Mouse (Mus musculus): ENCODE results near the gene Lhfpl2. TPM values are rescaled to one million over a fixed set of nuclear protein-coding genes. Genes with fewer than 3 reads are reported as not detected.

Gene Lhfpl2
- polyA plus RNA-seq, 1 experiment from 2014 or later, result 15.1 TPM

DNA sequence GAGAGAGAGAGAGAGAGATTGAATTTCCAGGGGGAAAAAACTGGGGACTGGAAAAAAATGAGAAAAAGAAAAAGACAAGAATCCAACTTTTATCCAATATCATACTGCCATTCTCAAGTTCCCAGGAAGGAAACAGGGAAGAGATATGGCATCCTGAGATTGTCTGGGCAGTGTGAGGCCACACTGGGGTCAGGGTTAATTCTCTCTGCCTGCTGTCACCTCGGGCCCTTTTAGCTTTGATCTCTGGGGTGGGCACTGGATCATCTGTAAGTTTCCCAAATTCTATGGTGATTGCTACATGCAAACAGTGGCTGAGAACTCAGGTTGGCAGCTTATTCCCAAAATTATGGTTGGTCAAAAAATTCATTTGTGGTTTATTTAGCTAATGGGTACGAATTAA, 33.8 kb downstream of the Lhfpl2 start:
- no peak overlapping the region for H3K4me2 ChIP-seq (ENCODE audit: low read depth, low read length)
- ATAC-seq, result no peak
- no peak overlapping the region for H3K27ac ChIP-seq (ENCODE audit: low read length)
- no peak overlapping the region for H3K9ac ChIP-seq (ENCODE audit: low read depth, low read length)
- peaks cover 23% of the 10 kb centered on the region; the same call in 1 of the 2 replicates for H3K4me1 ChIP-seq (ENCODE audit: control insufficient read depth, insufficient read depth, low read length)
- no peak overlapping the region for H3K4me3 ChIP-seq (ENCODE audit: low read length)
- H3K27me3 ChIP-seq (replicated peaks; ENCODE audit: control insufficient read depth, insufficient read depth, low read length), result no peaks in the 10 kb centered on the region
- no peaks in the 10 kb centered on the region; the same call in 1 of the 2 replicates for H3K9me3 ChIP-seq (ENCODE audit: control insufficient read depth, low read length)
- H3K36me3 ChIP-seq (ENCODE audit: control insufficient read depth, insufficient read depth, low read length), result no peaks in the 10 kb centered on the region
- WGBS, result 46% methylated on average over 2 of the region's 2 CpGs

DNA sequence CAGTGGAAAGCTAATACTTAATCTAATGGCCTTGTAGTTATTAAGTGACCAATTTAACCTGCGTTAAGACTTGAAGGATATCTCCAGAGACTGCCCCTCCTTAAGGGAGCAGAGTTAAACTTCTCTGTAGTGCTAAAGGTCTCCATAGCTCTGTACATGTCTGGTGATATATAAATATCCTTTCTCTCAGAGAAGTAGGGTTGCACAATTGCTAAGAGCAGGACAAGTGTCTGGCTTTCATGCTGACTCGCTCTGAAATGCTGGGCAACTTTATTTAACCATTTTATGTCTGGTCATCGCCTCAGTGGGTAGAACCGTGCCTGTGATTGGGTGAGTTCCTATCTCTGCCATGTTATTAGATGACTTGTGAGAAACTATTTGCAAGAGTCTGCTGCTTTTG, 36.6 kb downstream of the Lhfpl2 start:
- Histone ChIP-seq H3K36me3 (ENCODE audit: control insufficient read depth, insufficient read depth, low read length) (no peaks in the 10 kb centered on the region), H3K9me3 (ENCODE audit: control insufficient read depth, low read length) (no peaks in the 10 kb centered on the region), H3K4me2 (ENCODE audit: low read depth, low read length) (peak overlapping the region; percentile 6; the same call in 1 of the 2 replicates), H3K27ac (ENCODE audit: low read length) (peak overlapping the region; percentile 80), H3K27me3 (replicated peaks; ENCODE audit: control insufficient read depth, insufficient read depth, low read length) (no peaks in the 10 kb centered on the region), H3K9ac (ENCODE audit: low read depth, low read length) (no peak overlapping the region), H3K4me1 (ENCODE audit: control insufficient read depth, insufficient read depth, low read length) (peaks cover 34% of the 10 kb centered on the region), H3K4me3 (ENCODE audit: low read length) (no peak overlapping the region)
- ATAC-seq, result peak; percentile 96
- 58% methylated on average over 4 of the region's 4 CpGs for WGBS

DNA sequence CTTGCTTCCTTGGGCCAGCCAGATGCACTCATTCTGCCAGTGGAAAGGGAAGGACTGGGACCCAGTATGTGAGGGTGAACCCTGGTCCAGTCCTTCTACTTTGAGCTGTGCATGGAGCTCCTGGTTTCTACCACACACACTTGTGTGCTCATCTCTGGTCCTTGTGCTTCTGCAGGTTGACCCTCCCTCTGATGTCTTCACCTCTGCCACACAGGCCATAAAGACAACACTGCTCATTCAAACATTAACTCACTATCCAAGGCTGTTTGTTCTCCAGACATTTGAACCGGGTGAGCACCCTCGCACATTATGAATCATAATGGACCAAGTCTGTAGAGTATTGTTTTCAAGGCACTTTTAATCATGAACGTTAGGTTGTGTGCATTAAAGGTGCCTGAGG, 37.0 kb downstream of the Lhfpl2 start:
- no peak overlapping the region for H3K4me3 ChIP-seq (ENCODE audit: low read length)
- no peaks in the 10 kb centered on the region for H3K36me3 ChIP-seq (ENCODE audit: control insufficient read depth, insufficient read depth, low read length)
- H3K27ac ChIP-seq (ENCODE audit: low read length), result peak overlapping the region; percentile 47
- H3K9me3 ChIP-seq (ENCODE audit: control insufficient read depth, low read length), result no peaks in the 10 kb centered on the region
- WGBS, result 52% methylated on average over 3 of the region's 3 CpGs
- H3K9ac ChIP-seq (ENCODE audit: low read depth, low read length), result no peak overlapping the region
- peaks cover 34% of the 10 kb centered on the region for H3K4me1 ChIP-seq (ENCODE audit: control insufficient read depth, insufficient read depth, low read length)
- H3K4me2 ChIP-seq (ENCODE audit: low read depth, low read length), result peak overlapping the region; percentile 6; the same call in 1 of the 2 replicates
- peak; percentile 90 for ATAC-seq
- no peaks in the 10 kb centered on the region for H3K27me3 ChIP-seq (replicated peaks; ENCODE audit: control insufficient read depth, insufficient read depth, low read length)

GRCm38 (mm10) chr13:94095202-94095601, 37.6 kb downstream of the Lhfpl2 start:
- Histone ChIP-seq H3K4me2 (ENCODE audit: low read depth, low read length) (no peak overlapping the region), H3K4me1 (ENCODE audit: control insufficient read depth, insufficient read depth, low read length) (peaks cover 34% of the 10 kb centered on the region), H3K9ac (ENCODE audit: low read depth, low read length) (no peak overlapping the region), H3K27me3 (replicated peaks; ENCODE audit: control insufficient read depth, insufficient read depth, low read length) (no peaks in the 10 kb centered on the region), H3K36me3 (ENCODE audit: control insufficient read depth, insufficient read depth, low read length) (no peaks in the 10 kb centered on the region), H3K9me3 (ENCODE audit: control insufficient read depth, low read length) (no peaks in the 10 kb centered on the region), H3K4me3 (ENCODE audit: low read length) (no peak overlapping the region), H3K27ac (ENCODE audit: low read length) (peak overlapping the region; percentile 47; the same call in 1 of the 2 replicates)
- no peak for ATAC-seq

GRCm38 (mm10) chr13:94097667-94098066, 40.1 kb downstream of the Lhfpl2 start:
- H3K27me3 ChIP-seq (replicated peaks; ENCODE audit: control insufficient read depth, insufficient read depth, low read length), result no peaks in the 10 kb centered on the region
- H3K9ac ChIP-seq (ENCODE audit: low read depth, low read length), result no peak overlapping the region
- no peaks in the 10 kb centered on the region for H3K36me3 ChIP-seq (ENCODE audit: control insufficient read depth, insufficient read depth, low read length)
- H3K4me3 ChIP-seq (ENCODE audit: low read length), result no peak overlapping the region
- no peak overlapping the region for H3K4me2 ChIP-seq (ENCODE audit: low read depth, low read length)
- H3K4me1 ChIP-seq (ENCODE audit: control insufficient read depth, insufficient read depth, low read length), result peaks cover 28% of the 10 kb centered on the region
- no peak overlapping the region for H3K27ac ChIP-seq (ENCODE audit: low read length)
- H3K9me3 ChIP-seq (ENCODE audit: control insufficient read depth, low read length), result no peaks in the 10 kb centered on the region
- WGBS, result 30% methylated on average over 2 of the region's 2 CpGs
- ATAC-seq, result no peak

GRCm38 (mm10) chr13:94098369-94099084, 40.9 kb downstream of the Lhfpl2 start:
- Histone ChIP-seq H3K4me2 (ENCODE audit: low read depth, low read length) (no peak overlapping the region), H3K4me1 (ENCODE audit: control insufficient read depth, insufficient read depth, low read length) (peaks cover 22% of the 10 kb centered on the region), H3K36me3 (ENCODE audit: control insufficient read depth, insufficient read depth, low read length) (no peaks in the 10 kb centered on the region), H3K4me3 (ENCODE audit: low read length) (no peak overlapping the region), H3K9ac (ENCODE audit: low read depth, low read length) (no peak overlapping the region), H3K27ac (ENCODE audit: low read length) (no peak overlapping the region), H3K9me3 (ENCODE audit: control insufficient read depth, low read length) (no peaks in the 10 kb centered on the region), H3K27me3 (replicated peaks; ENCODE audit: control insufficient read depth, insufficient read depth, low read length) (no peaks in the 10 kb centered on the region)
- ATAC-seq, result no peak
- WGBS, result 70% methylated on average over 16 of the region's 16 CpGs

- Histone ChIP-seq H3K4me1 (ENCODE audit: control insufficient read depth, insufficient read depth, low read length) (peaks cover 16% of the 10 kb centered on the region), H3K4me3 (ENCODE audit: low read length) (no peak overlapping the region), H3K4me2 (ENCODE audit: low read depth, low read length) (no peak overlapping the region), H3K27me3 (replicated peaks; ENCODE audit: control insufficient read depth, insufficient read depth, low read length) (no peaks in the 10 kb centered on the region), H3K27ac (ENCODE audit: low read length) (no peak overlapping the region), H3K36me3 (ENCODE audit: control insufficient read depth, insufficient read depth, low read length) (no peaks in the 10 kb centered on the region), H3K9ac (ENCODE audit: low read depth, low read length) (no peak overlapping the region), H3K9me3 (ENCODE audit: control insufficient read depth, low read length) (no peaks in the 10 kb centered on the region)
- 82% methylated on average over 10 of the region's 10 CpGs for WGBS
- no peak for ATAC-seq
These were observed 41.5 kb downstream of the Lhfpl2 start for GRCm38 (mm10) chr13:94099087-94099486.

DNA sequence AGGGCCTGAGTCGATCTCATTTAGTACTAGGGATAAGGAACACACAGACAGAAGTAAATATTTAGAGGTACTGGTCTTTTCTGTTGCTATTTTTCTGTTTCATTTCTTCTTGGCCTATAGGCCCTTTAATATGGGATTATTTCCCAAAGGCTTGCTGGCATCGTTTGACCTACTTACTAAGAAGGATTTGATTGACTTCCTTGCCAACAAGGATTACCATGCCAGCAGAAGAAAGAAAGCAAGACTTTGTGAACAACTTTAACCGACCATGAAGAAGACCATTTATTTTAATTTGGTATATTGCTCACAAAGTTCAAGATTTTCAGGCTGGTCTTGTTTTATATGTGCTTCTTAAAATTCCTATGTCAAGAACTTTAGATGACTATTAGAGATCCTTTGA, 42.8 kb downstream of the Lhfpl2 start:
- no peaks in the 10 kb centered on the region for H3K36me3 ChIP-seq (ENCODE audit: control insufficient read depth, insufficient read depth, low read length)
- no peak overlapping the region for H3K9ac ChIP-seq (ENCODE audit: low read depth, low read length)
- no peaks in the 10 kb centered on the region for H3K27me3 ChIP-seq (replicated peaks; ENCODE audit: control insufficient read depth, insufficient read depth, low read length)
- H3K4me2 ChIP-seq (ENCODE audit: low read depth, low read length), result no peak overlapping the region
- no peak for ATAC-seq
- H3K27ac ChIP-seq (ENCODE audit: low read length), result no peak overlapping the region
- H3K4me3 ChIP-seq (ENCODE audit: low read length), result no peak overlapping the region
- WGBS, result 80% methylated on average over 3 of the region's 3 CpGs
- H3K4me1 ChIP-seq (ENCODE audit: control insufficient read depth, insufficient read depth, low read length), result peaks cover 27% of the 10 kb centered on the region
- no peaks in the 10 kb centered on the region for H3K9me3 ChIP-seq (ENCODE audit: control insufficient read depth, low read length)

DNA sequence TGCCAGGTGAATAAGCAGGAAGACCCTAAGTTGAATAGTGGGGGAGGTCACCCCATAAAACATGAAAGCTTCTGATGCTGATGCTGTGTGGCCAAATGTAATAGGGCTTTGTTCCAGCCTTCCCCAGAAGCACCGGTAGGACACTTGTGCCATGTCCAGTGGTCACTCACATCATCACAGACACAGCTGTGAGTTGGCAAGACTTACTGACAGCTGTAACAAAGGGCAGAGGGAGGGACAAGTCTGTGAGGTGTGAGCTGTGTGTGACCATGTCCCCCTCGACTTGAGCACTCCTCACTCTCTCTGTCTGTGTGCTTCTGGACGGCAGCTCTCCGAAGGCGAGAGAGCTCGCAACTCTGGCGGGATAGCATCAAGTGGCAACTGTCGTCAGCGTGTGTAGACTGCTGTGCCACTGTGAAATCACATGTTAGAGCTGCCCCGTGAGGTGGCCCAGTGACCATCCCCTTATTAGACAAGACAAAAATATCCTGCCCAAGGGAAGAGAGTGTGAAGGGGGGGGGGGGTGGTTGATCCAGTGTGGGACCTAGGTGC, 43.5 kb downstream of the Lhfpl2 start:
- Histone ChIP-seq H3K36me3 (ENCODE audit: control insufficient read depth, insufficient read depth, low read length) (no peaks in the 10 kb centered on the region), H3K27me3 (replicated peaks; ENCODE audit: control insufficient read depth, insufficient read depth, low read length) (no peaks in the 10 kb centered on the region), H3K4me3 (ENCODE audit: low read length) (no peak overlapping the region), H3K9me3 (ENCODE audit: control insufficient read depth, low read length) (no peaks in the 10 kb centered on the region), H3K4me2 (ENCODE audit: low read depth, low read length) (no peak overlapping the region), H3K9ac (ENCODE audit: low read depth, low read length) (no peak overlapping the region), H3K27ac (ENCODE audit: low read length) (no peak overlapping the region), H3K4me1 (ENCODE audit: control insufficient read depth, insufficient read depth, low read length) (peaks cover 30% of the 10 kb centered on the region)
- WGBS, result 89% methylated on average over 10 of the region's 10 CpGs
- ATAC-seq, result no peak
